Comparison of ENCODE assay signal across 8 mouse cellular contexts in genomic region chr2:14676885-14677516, GRCm38 (mm10).
DNase-seq lines count a peak whose midpoint lies in the region; ATAC-seq and TF ChIP-seq lines count a peak whose summit lies in the region.

No protein-coding gene starts in this region.

- WGBS in lung, postnatal 0 days: 22% methylated on average over 6 of the region's 6 CpGs

- in situ Hi-C loops in ES-E14 (cut with MboI; ENCODE audit: low sequenced_read_pairs in 2 of 2, unreplicated experiment in 2 of 2): no loop called here

- no peak for TF ChIP-seq EP300 in lung, postnatal 0 days (IDR thresholded peaks at IDR 0.05)

- no peaks in the 10 kb centered on the region for H3K27me3 ChIP-seq in lung, postnatal 0 days (replicated peaks; ENCODE audit: insufficient read depth, low read length)
- no peaks in the 10 kb centered on the region for H3K27me3 ChIP-seq in splenic B cell, adult 2 months (ENCODE audit: control insufficient read depth, insufficient read depth, low read length, poor library complexity, severe bottlenecking)

- DNase-seq in layer of hippocampus, adult 11-12 months (ENCODE audit: low spot score): peak; percentile 51
- no peak for DNase-seq in layer of hippocampus, postnatal 36 days
- DNase-seq in ES-E14 (ENCODE audit: low read depth, low spot score): peak; percentile 59
- DNase-seq in cerebellum, adult 18-20 months: peak; percentile 6 to 16
- peak; percentile 68 for DNase-seq in forelimb bud, embryonic 11.5 days (ENCODE audit: low read depth, low spot score)
- peak; percentile 57 for DNase-seq in lung, postnatal 0 days (ENCODE audit: low spot score)
- DNase-seq in splenic B cell, adult 2 months (ENCODE audit: low read depth, low spot score): peak; percentile 82

- TF ChIP-seq CTCF in lung, postnatal 0 days (IDR thresholded peaks at IDR 0.05): peak; percentile 83

- H3K9me3 ChIP-seq in ES-E14 (ENCODE audit: control insufficient read depth, insufficient read depth, low read depth, low read length): no peaks in the 10 kb centered on the region
- no peaks in the 10 kb centered on the region for H3K9me3 ChIP-seq in lung, postnatal 0 days (ENCODE audit: low read length)

- H3K4me1 ChIP-seq in ES-E14 (ENCODE audit: control insufficient read depth in 2 of 2, insufficient read depth in 2 of 2, low read length in 2 of 2, poor library complexity in 1 of 2): no peaks in the 10 kb centered on the region
- no peaks in the 10 kb centered on the region for H3K4me1 ChIP-seq in lung, postnatal 0 days (ENCODE audit: insufficient read depth, low read depth, low read length)

- no peak overlapping the region for H3K4me3 ChIP-seq in ES-E14 (ENCODE audit: insufficient read depth in 1 of 2, low read depth in 1 of 2, low read length in 2 of 2, poor library complexity in 1 of 2, severe bottlenecking in 1 of 2)
- H3K4me3 ChIP-seq in lung, postnatal 0 days (ENCODE audit: low read depth, low read length): no peak overlapping the region

- H3K9ac ChIP-seq in ES-E14 (ENCODE audit: insufficient read depth, low read depth, low read length, poor library complexity, severe bottlenecking): no peak overlapping the region
- H3K9ac ChIP-seq in lung, postnatal 0 days (replicated peaks; ENCODE audit: low read depth): no peak overlapping the region

- H3K27ac ChIP-seq in ES-E14 (ENCODE audit: insufficient read depth, low read depth, low read length, poor library complexity, severe bottlenecking): no peak overlapping the region
- no peak overlapping the region for H3K27ac ChIP-seq in lung, postnatal 0 days (ENCODE audit: low read length)

- ATAC-seq in inflammation-experienced regulatory T-cells, adult 6 months: peak; percentile 43
- ATAC-seq in lung, postnatal 0 days: no peak

- H3K4me2 ChIP-seq in lung, postnatal 0 days (replicated peaks; ENCODE audit: low read depth, low read length): no peak overlapping the region

- H3K36me3 ChIP-seq in ES-E14 (ENCODE audit: control insufficient read depth, insufficient read depth, low read length, poor library complexity, severe bottlenecking): no peaks in the 10 kb centered on the region
- no peaks in the 10 kb centered on the region for H3K36me3 ChIP-seq in lung, postnatal 0 days (ENCODE audit: insufficient read depth, low read length)
- no peaks in the 10 kb centered on the region for H3K36me3 ChIP-seq in splenic B cell, adult 2 months (ENCODE audit: control insufficient read depth, insufficient read depth, low read length, poor library complexity, severe bottlenecking)

TF ChIP-seq in ES-E14, 5 proteins besides CTCF, POLR2A, EP300 and RAD21:
- TF ChIP-seq MAFK (IDR thresholded peaks at IDR 0.05; ENCODE audit: insufficient read depth, low read depth, low read length) (no peak), HCFC1 (IDR thresholded peaks at IDR 0.05; ENCODE audit: borderline replicate concordance, insufficient read depth, low read length) (no peak), ZC3H11A (IDR thresholded peaks at IDR 0.05; ENCODE audit: borderline replicate concordance, low read depth, low read length) (peak; percentile 46; the same call in 1 of the 2 replicates)

Comparison
In these comparisons a context has a peak if more than half of its experiments do, and no peak if none do; other contexts are left out.
1. DNase-seq: peak in layer of hippocampus, adult 11-12 months (single experiment), ES-E14 (single experiment), cerebellum, adult 18-20 months (2 of 2), forelimb bud, embryonic 11.5 days (single experiment), lung, postnatal 0 days (single experiment) and splenic B cell, adult 2 months (single experiment); none in layer of hippocampus, postnatal 36 days (0 of 2).